Mouse (Mus musculus) small intestine, adult 2 months (tissue): ENCODE results near the gene Ugt1a9.
"Not testable (repeated sequence)": the region's sequence is repeated elsewhere in the genome, so short reads cannot be mapped to it uniquely, and the experiment has no call there.

Experiments used
- CTCF ChIP-seq: fragments of 200-500 bp; IDR thresholded peaks from 2 replicates; pipeline ENCODE4 v1.5.1; 2012; ENCODE audit warnings: low read depth, mild to moderate bottlenecking, control low read depth, inconsistent platforms, low read length, moderate library complexity, mixed read lengths; ENCODE audit not compliant: insufficient replicate concordance, insufficient read length; ENCODE audit errors: extremely low read depth
- POLR2A ChIP-seq: fragments of 200-500 bp; IDR thresholded peaks from 2 replicates; pipeline ENCODE4 v1.6.1; 2012; ENCODE audit warnings: low read depth, mild to moderate bottlenecking, control low read depth, inconsistent platforms, low read length, moderate library complexity

DNA sequence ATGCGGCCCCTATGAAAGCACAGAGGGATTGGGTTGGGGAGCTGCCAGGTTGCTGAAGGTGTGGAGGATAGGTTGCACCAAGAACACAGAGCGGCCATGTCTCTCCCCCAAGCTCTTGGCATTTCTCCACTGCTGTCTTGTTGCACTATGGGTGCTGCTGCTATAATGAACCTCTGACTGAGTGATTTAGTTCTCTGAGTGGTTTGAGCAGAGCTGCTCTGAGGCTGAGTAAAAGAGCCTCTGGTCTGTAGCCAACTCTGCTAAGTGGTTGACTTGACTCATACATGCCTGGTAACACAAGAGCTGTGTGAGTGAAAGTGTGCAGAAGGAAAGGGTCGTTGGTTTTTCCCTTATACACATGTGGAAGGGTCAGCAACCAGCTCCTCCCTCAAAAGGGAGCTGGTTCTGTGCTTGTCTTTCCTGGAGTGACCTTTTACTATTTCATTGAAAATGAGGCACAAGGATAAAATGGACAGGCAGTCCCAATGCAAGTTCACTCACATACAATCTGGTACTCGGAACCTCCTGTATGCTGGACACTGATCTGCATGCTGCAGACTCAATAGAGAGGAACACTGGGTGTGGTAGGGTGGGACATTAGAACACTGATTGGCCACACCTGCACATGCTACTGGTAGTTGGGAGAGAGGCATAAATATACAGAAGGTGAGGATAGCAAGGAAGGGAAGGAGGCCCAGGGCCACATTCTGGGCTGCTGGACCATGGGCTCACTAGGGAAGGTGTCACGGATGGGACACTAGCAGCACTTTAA, 33.3 kb downstream of the Ugt1a9 start:
- TF ChIP-seq CTCF, POLR2A: not testable (repeated sequence)
